Mouse (Mus musculus): Measurements from ENCODE around the gene Ccl12.

Ccl12 gene

DNA sequence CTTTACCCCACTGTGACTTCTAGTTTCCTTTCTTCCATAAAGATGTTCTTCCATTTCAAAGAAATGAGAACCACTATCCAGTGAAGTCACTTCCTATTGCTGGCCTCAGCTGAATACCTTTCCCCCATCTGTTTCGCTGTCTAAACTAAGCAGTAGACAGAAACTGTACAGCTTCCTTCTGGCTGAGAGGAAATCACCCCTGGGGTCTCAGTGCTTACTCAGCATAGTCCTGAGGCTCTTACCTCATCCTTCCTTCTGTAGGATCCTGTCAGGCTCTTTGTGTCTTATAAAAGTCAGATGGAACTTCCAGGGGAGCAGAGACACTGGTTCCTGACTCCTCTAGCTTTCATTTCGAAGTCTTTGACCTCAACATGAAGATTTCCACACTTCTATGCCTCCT, at the start of gene Ccl12:
Ccl12 (plus strand) TSS at position 317 of the 400 bp plus-strand sequence.
- no peak for DNase-seq (ENCODE audit: low spot score in 2 of 2)

DNA sequence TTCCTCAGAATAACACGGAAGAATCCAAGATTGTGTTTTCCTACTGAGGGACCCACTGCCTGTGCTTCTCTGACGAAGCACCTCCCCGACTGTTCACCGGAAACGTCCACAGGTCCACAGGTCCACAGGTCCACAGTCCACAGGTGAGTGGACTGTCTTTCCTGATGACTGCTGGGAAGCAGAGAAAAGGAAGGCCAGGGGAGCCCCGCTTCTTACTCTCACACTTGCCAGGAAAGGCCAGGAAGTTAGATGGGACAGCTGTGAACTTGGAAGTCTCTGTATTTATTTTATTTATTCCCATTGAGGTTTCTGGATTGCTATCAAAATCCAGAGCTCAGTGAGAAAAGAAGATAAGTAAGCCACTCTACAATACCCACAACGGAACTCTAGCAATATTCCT, 47.8 kb upstream of the Ccl12 start:
- DNase-seq (ENCODE audit: low spot score in 2 of 2), result no peak

DNA sequence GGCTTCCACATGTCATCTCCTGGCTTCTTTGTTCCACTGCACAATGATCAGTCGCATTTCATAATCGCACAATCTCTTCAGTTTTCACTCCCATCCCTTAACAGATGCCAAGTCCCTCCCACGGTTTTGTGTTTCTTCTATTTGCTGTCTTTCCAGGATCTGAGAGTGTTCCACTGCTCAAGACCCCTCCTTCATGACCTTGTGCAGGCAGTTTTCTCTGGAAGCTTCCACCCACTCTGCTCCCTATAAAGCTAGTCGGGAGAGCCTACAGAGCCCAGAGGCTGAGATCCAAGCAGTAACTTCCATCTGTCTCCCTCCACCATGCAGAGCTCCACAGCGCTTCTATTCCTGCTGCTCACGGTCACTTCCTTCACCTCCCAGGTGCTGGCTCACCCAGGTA, 44.0 kb upstream of the Ccl12 start, which contains the start of gene Ccl11:
Ccl11 (plus strand) TSS at position 178 of the 400 bp plus-strand sequence.
- no peak for DNase-seq (ENCODE audit: low spot score in 2 of 2)

DNA sequence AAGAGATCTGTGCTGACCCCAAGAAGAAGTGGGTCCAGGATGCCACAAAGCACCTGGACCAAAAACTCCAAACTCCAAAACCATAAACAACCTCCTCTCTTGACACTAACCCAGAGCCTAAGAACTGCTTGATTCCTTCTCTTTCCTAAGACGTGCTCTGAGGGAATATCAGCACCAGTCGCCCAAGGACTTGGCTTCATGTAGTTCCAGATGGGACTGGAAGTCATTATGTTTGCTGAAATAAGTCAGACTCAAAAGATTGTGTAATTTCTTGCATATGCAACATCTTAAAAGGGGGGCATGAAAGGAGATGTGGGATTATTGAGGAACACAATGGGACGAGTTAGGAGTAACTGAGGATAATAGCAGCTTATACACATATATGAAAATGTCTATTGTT, 39.4 kb upstream of the Ccl12 start:
- DNase-seq (ENCODE audit: low spot score in 2 of 2), result no peak

DNA sequence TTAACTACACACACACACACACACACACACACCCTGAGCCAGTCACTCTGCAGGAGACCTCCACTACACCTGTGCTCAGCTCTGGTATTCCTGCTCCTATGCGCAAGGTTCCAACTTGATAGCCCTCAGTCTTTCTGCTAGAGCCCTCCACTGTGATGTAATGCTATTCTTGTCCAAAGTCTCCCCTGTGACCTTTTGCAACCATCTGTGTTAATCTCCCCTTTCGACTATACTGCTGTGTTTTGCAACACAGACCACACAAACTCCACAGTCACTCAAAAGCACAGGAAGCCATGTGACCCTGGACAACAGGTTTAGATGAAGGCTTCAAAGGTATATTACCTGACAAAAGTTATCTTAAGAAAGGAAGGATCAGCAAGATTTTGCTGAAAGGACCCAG, 38.2 kb upstream of the Ccl12 start:
- DNase-seq (ENCODE audit: low spot score in 2 of 2), result no peak

DNA sequence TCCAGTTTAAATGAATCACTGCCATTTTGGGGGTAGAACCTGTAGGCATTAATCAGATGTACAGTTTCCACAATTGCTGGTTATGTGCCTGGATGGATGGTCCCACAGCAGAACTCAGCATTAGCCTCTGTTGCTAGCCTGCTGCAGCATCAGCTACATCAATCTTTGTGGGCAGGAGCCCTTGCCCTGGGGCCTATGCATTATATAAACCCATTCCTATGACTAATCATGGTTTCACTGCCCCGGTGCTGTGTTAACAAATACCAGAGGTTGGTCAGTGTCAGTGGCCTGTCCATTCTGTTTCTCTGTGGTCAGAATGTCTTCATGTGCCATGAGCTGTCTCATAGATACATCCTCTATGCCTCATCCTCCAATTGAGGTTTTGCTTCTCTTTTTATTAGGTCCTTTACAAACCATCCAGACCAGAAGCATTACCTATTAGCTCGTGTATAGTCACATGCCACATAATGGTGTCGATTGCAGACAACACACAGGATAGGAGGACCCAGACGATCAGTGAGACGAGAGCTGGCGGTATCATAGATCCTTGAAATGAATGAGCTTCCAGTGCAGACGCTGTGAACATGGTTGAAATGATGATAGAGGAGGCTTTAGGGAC, 34.6 kb upstream of the Ccl12 start:
- no peak for DNase-seq (ENCODE audit: low spot score in 2 of 2)

DNA sequence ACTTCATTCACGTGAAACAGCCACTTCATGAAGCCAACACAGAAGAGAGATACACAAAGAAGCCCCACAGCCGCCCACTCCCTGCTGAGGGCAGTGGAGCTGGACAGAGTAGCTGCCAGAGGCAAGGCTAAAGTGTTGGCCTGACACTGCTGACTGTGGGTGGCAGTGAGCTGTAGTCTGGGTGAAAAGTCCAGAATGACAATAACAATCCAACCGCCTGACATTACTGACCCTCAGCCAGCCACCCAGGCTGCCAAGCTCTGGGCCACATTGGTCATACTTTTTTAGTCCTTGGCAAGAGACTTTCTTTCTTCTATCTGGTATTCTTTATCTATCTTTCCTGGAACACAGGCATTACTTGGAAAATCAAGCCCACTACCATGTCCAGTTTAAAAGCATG, 30.6 kb upstream of the Ccl12 start:
- DNase-seq (ENCODE audit: low spot score in 2 of 2), result no peak

DNA sequence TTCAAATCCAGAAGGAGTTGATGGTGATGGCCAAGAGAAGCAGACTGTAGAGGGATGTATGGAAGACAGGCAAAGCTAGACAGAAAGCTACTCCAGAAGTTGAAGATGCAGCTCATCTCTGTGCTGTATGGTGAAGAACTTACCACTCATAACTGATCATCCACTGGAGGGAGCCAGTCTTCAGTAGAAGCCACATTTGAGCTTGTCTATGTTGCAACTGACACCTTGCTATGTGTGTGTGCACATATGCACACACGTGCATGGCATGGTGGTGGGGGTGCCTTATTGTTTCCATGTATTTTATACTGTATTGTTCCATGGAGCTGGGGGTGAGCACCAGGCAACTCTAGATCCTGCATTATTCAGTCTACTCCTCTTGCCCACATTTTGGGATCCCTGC, 29.3 kb upstream of the Ccl12 start:
- no peak for DNase-seq (ENCODE audit: low spot score in 2 of 2)

DNA sequence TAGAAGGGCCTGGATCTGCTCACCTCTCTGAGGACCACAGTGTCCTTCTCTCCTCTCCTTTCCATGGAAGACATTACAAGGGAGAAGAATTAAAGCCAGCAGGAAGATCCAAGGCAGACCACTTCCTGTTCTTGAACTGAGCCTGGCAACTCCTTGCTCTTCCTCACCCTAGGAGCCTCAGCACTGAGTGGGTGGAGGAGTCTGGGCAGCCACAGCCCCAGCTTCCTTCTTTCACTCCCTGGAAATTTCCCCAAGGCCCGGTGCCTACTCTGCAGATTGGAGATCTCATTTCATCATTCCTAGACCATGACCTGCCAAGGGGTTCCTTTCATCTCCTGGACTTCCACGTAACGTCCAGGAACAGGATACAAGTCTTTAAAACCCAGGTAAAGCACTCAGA, 28.7 kb upstream of the Ccl12 start:
- no peak for DNase-seq (ENCODE audit: low spot score in 2 of 2)

DNA sequence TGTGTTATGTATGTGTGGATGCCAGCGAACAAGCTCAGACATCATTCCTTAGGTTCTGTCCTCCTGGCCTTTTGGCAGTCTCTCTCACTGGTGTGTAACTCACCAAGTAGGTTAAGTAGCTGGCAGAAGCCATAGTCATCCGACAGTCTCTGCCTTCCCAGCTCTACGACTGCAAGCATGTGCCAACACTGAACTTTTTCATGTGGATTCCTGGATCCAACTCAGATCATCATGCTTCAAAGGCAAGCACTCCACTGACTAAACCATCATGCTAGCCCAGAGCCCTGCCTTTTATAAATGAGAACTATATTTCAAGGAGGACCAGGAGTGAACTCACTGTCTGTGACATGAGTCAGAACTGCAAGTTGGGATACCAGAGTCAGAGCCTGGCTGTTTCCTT, 28.0 kb upstream of the Ccl12 start:
- DNase-seq (ENCODE audit: low spot score in 2 of 2), result no peak

DNA sequence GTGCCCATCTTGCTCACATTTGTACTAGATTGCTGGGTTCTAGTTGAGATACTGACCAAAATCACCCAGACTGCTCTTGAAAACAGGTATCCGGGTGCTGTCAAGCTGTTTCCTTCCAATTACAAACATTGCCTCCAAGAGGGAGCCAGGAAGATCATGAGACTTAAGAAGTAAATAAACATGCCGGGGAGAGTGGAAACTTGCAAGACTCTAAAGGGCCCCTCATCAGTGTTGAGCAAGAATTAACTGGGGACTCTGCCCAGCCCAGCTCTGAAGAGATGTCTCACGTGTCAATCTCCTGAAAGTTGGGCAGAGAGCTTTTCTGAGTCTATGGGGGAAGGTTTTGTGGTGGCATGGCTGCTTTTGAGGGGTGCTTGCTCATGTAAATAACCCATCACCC, 24.6 kb upstream of the Ccl12 start:
- no peak for DNase-seq (ENCODE audit: low spot score in 2 of 2)

DNA sequence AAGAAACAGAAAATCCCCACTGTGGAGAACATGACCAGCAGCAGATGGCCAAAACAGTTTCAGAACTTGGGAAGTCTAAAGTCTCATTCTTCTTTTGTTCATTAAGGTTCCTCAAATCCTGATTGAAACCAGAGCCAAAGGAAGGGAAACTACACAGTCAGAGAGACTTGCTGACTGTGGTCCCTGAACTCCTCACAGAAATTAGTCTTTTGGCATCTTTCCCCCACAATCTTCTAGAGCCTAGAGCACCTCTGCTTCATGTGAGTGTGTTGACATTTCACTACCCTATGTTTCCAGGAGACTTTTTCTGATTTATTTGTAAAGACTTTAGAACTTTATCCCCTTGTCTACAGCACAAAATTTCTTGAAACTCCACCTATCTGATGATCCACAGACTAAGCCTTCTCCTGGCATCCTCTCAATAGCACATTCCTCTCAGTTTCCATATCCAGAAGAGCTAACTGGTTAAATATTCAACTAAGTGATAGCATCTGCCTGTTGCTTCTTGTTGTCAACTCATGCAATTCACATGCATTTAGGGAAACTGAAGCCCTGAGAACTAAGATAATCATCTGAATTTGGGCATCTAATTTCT, 23.4 kb upstream of the Ccl12 start:
- DNase-seq (ENCODE audit: low spot score in 2 of 2), result no peak

DNA sequence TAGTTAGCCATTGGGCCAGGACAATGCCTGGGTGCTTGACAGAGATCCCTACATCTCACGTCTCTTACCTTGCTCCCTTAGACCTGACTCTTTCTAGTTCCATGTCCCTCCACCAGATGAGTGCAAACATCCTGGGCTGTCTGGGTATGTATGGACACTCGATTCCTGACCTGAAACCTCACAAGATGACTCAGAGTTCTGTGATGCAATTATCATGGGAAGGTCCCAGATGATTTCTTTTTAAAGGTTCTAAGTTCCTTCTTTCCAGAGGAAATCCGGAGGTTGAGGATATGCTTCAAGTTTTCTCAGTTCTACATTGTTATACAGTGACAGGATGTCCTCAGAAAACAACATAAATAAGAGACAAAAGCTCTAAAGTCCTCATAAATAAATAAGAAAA, 20.8 kb upstream of the Ccl12 start:
- no peak for DNase-seq (ENCODE audit: low spot score in 2 of 2)

DNA sequence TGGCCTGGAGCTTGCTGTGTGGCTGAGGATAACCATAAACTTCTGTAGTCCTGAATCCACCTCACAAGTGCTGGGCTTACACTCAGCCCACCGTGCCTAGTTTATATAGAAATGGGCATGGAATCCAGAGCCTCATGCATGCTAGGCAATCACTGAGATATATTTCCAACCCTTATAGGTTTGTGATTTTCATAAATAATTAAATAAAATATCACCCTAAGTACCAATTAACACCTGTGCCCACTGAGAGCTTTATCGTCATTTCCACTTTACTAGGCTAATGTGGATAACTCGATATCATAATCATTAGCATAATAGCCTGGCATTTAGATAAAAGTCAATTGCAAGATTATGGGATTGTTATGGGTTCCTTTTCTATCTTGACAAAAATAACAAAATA, 17.3 kb upstream of the Ccl12 start:
- DNase-seq (ENCODE audit: low spot score in 2 of 2), result no peak

DNA sequence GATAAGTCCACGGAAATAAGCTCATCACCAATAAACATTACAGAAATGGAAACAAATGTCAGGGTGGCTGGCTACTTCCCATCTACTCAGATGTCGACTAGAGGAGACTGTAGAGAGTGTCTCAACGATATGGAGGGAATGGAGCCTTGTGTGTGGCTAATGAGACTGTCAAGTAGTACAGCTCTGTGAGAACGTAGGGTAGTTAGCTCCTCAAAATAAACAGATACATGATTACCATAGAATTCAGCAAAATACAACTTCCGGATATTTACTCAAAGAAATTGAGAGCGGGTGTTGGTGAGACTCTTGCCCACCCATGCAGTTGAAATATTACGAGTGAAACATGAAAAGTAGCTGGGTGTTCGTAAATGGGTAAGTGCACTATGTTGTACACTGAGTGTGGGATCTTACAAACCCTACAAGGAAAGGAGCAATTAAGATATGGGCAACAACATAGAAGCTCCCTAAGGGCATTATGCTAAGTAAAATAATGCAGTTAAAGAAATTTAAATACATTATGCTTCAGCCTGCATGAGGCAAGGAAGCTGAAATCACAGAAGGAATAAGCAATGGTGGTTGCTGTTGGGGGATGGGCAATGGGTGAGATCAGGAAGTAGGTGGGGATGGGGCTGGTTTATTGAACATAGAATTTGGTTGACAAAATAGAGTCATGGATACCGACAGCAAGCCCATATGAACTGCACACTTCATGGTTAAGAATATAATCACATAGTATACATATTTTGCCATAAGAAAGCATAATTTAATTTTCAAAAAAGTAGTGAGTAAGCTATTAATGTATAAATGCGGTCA, 1.9 kb upstream of the Ccl12 start:
- no peak for DNase-seq (ENCODE audit: low spot score in 2 of 2)

DNA sequence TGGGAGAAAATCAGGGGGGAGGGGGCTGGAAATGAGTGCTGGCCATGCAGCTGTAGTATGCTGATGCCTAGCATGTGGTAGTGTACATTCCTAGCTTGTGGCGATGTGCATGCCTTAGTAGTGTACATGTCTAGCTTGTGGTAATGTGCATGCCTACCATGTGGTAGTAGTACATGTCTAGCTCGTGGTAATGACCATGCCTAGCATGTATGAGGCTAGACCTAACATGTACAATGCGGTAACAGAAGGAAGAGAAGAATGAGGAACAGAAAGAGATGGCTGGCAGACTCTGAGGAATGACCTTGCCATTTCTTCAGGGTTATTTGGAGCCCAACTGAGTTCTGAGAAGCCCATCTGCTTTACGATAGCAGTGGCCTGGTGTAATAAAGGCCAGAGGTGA, 558 bp upstream of the Ccl12 start:
- DNase-seq (ENCODE audit: low spot score in 2 of 2), result no peak

DNA sequence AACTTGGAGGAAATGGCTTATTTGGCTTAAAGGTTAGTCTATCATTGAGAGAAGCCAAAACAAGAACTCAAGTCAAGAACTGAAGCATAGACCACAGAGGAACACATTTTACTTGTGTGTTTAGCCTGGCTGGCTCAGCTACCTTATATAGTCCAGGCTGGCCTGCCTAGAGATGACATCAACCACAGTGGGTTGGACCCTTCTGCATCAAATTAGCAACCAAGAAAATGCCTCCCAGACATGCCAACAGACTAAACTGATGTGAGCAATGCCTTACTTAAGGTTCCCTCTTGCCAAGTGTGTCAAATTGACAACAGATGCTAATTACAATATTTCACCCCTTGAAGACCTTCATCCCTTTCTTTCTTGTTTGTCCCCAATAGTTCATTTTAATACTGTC, 8.0 kb downstream of the Ccl12 start:
- DNase-seq (ENCODE audit: low spot score in 2 of 2), result no peak

DNA sequence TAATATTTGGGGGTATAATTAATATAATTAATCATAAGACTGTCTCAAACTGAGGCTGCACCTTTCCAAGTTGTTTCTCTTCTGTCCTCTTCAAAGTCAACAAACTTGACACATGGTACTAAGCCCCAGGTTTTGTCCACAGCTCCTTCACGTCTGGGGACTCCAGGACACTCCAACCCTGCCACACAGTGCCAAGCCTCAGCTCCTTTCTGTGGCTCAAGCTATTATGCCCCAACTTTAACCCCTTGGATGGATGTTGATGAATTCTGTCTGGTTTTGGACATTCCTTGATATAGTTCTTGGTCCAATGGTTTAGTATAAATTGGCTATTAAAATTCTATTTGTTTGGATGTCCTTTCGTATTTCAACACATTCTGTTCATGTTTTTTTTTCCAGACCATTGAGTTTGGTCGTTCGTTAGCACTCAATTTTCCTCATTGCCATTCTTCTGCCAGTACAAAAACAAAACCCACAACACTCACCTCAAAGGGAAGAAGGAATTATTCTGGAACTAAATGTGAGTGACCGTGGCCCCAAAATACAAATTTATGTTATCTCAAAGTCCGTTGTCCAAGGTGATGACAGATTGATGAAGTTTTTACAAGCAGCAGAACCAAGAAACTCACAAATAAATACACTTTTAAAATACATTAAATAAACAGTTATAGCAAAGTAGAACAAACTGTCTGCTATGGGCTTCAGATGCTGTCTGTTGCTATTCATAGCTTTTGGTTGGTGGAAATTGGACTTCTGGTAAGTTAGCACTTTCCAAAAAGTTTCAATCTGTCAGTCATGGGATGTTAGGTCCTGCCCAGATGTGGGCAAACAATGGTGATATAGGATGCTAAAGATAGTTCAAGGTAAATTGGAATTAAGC, 9.0 kb downstream of the Ccl12 start:
- DNase-seq (ENCODE audit: low spot score in 2 of 2), result no peak

DNA sequence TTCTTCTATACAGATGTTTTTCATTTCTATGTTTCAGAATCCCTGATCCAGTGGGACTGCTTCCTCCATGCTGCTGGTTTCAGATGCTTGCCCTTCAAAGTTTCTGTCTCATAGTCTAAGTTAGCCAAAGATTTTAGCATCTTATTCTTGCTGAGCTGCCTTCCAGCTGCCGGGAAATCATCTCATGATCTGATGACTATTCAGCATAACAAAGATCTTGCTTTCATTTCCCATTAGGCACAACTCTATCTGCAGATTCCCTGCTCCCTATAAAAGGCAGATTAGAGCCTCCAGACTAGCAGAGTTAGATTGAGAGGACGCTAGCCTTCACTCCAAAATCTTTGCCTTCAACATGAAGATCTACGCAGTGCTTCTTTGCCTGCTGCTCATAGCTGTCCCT, 13.2 kb downstream of the Ccl12 start, which contains the start of gene Ccl8:
Ccl8 (plus strand) TSS at position 301 of the 400 bp plus-strand sequence.
- no peak for DNase-seq (ENCODE audit: low spot score in 2 of 2)

DNA sequence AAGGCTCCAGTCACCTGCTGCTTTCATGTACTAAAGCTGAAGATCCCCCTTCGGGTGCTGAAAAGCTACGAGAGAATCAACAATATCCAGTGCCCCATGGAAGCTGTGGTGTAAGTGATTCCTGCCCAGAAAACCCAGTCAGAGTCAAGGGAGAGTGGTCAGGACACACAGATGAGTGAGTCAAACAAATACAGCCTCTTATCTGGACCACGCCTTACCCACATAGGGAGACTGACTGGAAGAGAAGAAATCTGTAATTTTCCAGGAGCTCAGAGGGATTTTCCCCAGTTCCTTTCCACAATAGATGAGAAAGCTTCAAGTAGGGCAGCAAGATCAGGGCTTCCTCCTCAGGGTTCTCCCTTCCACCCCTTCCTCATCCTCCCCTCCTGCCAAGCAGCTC, 14.4 kb downstream of the Ccl12 start:
- DNase-seq (ENCODE audit: low spot score in 2 of 2), result no peak

DNA sequence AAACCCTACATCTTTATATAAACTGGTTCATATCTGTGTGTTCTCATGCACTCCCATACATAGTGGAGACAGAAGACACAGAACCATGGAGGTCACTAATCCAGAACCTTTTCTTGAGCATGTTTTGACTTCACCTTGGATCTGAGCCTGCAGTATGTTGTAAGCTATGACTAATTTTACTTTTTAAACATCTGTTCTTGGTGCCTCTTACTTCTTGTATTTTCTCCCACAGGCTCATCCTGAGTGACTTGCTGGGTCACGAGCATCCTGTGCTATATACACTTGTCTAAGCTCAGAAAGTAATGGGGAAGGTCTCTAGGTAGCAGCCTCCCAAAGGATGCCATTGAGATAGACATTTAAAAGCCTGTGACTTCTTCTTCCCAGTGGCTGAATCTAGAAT, 31.3 kb downstream of the Ccl12 start:
- no peak for DNase-seq (ENCODE audit: low spot score in 2 of 2)

DNA sequence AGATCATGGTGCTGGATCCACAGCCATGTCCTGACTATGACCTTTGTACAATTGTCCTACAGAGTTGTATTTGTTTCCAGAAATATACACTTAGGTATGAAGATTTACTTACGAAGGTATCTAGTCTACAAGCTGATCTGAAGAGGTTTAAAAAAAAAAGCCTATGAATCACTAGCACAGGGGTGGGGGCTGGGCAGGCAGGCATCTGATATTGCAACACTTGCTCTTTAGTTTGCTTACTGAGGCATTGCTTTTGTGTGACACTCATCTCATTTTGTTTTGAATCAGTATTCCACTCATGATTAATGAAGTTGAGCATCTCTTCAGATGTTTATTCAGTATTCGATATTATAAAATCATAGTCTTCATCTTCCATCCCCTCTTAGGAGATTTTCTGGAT, 34.6 kb downstream of the Ccl12 start:
- no peak for DNase-seq (ENCODE audit: low spot score in 2 of 2)
